10 mouse cellular contexts compared by ENCODE assay signal in genomic region chr2:127927452-127928273, GRCm38 (mm10).
DNase-seq lines count a peak whose midpoint lies in the region; ATAC-seq and TF ChIP-seq lines count a peak whose summit lies in the region.
"Had no signal": no experiment of that assay in that cellular context is flagged by ENCODE, and none has a peak within 500 bp of the region (broad histone marks: within the 10 kb centered on the region; RNA-seq: fewer than 3 reads in every experiment).

No protein-coding gene starts in this region.

- 33% methylated on average over 15 of the region's 15 CpGs for WGBS in lung, postnatal 0 days
- 31% methylated on average over 15 of the region's 15 CpGs for WGBS in midbrain, embryonic 11.5 days

- intact Hi-C loops in gastrocnemius, adult 2 months (cut with DNase I), result no loop called here
- intact Hi-C loops in gastrocnemius, postnatal 14 days (cut with DNase I; ENCODE audit: low total_unique reads), result no loop called here
- intact Hi-C loops in gastrocnemius, postnatal 36 days (cut with DNase I), result no loop called here

- peak overlapping the region; percentile 36 for H3K4me3 ChIP-seq in gastrocnemius, adult 2 months
- no peak overlapping the region for H3K4me3 ChIP-seq in lung, postnatal 0 days (ENCODE audit: low read depth, low read length)
- H3K4me3 ChIP-seq in midbrain, embryonic 11.5 days (ENCODE audit: low read depth, low read length), result no peak overlapping the region

- TF ChIP-seq EP300 in lung, postnatal 0 days (IDR thresholded peaks at IDR 0.05), result no peak

- no peaks in the 10 kb centered on the region for H3K9me3 ChIP-seq in lung, postnatal 0 days (ENCODE audit: low read length)
- no peaks in the 10 kb centered on the region for H3K9me3 ChIP-seq in midbrain, embryonic 11.5 days (ENCODE audit: control insufficient read depth, low read length)

- TF ChIP-seq CTCF in gastrocnemius, adult 2 months (IDR thresholded peaks at IDR 0.05), result no peak
- TF ChIP-seq CTCF in lung, postnatal 0 days (IDR thresholded peaks at IDR 0.05), result no peak

- H3K4me2 ChIP-seq in lung, postnatal 0 days (replicated peaks; ENCODE audit: low read depth, low read length), result no peak overlapping the region
- no peak overlapping the region for H3K4me2 ChIP-seq in midbrain, embryonic 11.5 days

- no peak for ATAC-seq in lung, postnatal 0 days
- no peak for ATAC-seq in midbrain, embryonic 11.5 days (ENCODE audit: low FRiP score)

- H3K27ac ChIP-seq in gastrocnemius, adult 2 months, result no peak overlapping the region
- no peak overlapping the region for H3K27ac ChIP-seq in lung, postnatal 0 days (ENCODE audit: low read length)
- H3K27ac ChIP-seq in midbrain, embryonic 11.5 days (ENCODE audit: low read depth, low read length), result no peak overlapping the region
- H3K27ac ChIP-seq: liver, embryonic 14.5 days had no signal

- DNase-seq in gastrocnemius, adult 2 months, result no peak
- no peak for DNase-seq in gastrocnemius, postnatal 14 days
- peak; percentile 11 to 31 for DNase-seq in lung, postnatal 4 days
- no peak for DNase-seq in lung, postnatal 0 days (ENCODE audit: low spot score)
- DNase-seq in midbrain, embryonic 11.5 days (ENCODE audit: low spot score, missing footprints), result peak; percentile 85
- DNase-seq in thymus, postnatal 14 days, result peak; percentile 87
- DNase-seq in gastrocnemius, postnatal 36 days, result no peak
- DNase-seq in layer of hippocampus, postnatal 10 days (ENCODE audit: low spot score in 2 of 2), result no peak
- DNase-seq: heart, postnatal 14 days had no signal

- H3K9ac ChIP-seq in lung, postnatal 0 days (replicated peaks; ENCODE audit: low read depth), result no peak overlapping the region
- no peak overlapping the region for H3K9ac ChIP-seq in midbrain, embryonic 11.5 days (ENCODE audit: low read length)
- H3K9ac ChIP-seq: liver, embryonic 14.5 days had no signal

- H3K4me1 ChIP-seq in lung, postnatal 0 days (ENCODE audit: insufficient read depth, low read depth, low read length), result no peaks in the 10 kb centered on the region
- H3K4me1 ChIP-seq in midbrain, embryonic 11.5 days (ENCODE audit: control insufficient read depth, insufficient read depth, low read length), result peaks cover 15% of the 10 kb centered on the region

- no peaks in the 10 kb centered on the region for H3K36me3 ChIP-seq in lung, postnatal 0 days (ENCODE audit: insufficient read depth, low read length)
- no peaks in the 10 kb centered on the region for H3K36me3 ChIP-seq in midbrain, embryonic 11.5 days (ENCODE audit: control insufficient read depth, insufficient read depth, low read length)

- H3K27me3 ChIP-seq in lung, postnatal 0 days (replicated peaks; ENCODE audit: insufficient read depth, low read length), result no peaks in the 10 kb centered on the region
- no peaks in the 10 kb centered on the region for H3K27me3 ChIP-seq in midbrain, embryonic 11.5 days (ENCODE audit: control insufficient read depth, insufficient read depth, low read length)

Comparison
In these comparisons a context has a peak if more than half of its experiments do, and no peak if none do; other contexts are left out.
1. DNase-seq: peak in lung, postnatal 4 days (2 of 2), midbrain, embryonic 11.5 days (single experiment) and thymus, postnatal 14 days (single experiment); none in gastrocnemius, adult 2 months (single experiment), gastrocnemius, postnatal 14 days (single experiment), lung, postnatal 0 days (single experiment), gastrocnemius, postnatal 36 days (0 of 2) and layer of hippocampus, postnatal 10 days (0 of 2).